Mouse (Mus musculus) telencephalon, adult 2 months (tissue): ENCODE measurements at regions not wholly inside any gene's neighbourhood (a gene's known extent, or its start where the extent isn't known, plus 50 kb on each side); places are given as distances from the start of the nearest gene placed in this dataset.
"Not testable (repeated sequence)": the region's sequence is repeated elsewhere in the genome, so short reads cannot be mapped to it uniquely, and the experiment has no call there.

Source experiments
- DNase-seq: peaks from one replicate; pipeline ENCODE4 v3.0.0-alpha.2; 2011; ENCODE audit warnings: low read depth, low spot score

DNA sequence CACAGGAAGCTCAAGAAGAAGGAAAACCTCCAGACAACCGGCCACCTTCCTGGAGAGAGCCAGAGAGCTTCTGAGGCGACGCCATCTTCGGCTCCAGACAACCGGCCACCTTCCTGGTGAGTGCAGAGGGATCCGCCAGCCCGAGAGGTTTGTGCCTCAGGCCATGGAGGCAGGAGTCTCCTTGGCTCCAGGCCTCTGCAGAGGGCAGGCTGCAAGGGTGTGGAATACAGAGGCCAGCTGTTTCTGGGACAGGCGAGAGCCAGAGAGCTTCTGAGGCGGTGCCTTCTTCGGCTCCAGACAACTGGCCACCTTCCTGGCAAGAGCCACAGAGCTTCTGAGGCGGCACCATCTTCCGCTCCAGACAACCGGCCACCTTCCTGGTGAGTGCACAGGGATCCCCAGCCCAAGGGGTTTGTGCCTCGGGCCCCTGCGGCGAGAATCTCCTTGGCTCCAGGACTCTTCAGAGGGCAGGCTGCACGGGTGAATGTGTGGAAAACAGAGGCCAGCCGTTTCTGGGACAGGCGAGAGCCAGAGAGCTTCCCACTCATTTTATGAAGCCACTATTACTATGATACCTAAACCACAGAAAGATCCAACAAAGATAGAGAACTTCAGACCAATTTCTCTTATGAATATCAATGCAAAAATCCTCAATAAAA lies 441.4 kb downstream of the Arl6ip6 start:
- DNase-seq: not testable (repeated sequence)

DNA sequence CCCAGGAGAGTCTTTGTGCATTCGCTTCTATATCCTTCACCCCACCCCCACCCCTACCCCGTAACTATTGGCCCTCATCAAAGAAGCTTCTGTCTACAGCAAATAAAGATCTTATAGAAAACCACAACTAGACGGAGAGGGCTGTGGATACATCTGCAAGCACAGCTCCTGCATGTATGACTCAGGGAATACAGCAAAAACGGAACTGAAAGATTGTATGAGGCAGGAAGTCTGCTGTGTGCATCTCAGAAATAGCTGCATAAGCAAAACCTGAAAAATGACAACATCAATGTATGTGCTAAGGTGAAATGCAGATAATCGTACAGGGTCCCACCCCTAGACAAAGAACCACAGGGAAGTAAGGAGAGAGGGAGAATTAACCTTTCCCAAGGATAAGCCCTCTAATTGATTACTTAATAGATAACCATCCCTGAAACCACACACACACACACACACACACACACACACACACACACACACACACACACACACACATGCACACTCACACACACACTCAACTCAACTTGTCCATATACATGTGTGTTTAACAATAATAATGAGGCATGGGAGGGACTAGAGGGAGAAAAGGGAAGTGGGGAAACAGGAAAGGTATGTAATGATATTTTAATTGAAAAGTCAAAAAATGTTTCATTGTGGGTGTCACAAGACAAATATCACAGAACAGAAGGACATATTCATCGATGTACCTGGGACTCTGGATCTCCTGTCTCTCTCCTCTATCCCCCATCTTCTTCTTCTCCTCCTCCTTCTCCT lies 416.6 kb downstream of the Rprm start:
- DNase-seq: no peak

DNA sequence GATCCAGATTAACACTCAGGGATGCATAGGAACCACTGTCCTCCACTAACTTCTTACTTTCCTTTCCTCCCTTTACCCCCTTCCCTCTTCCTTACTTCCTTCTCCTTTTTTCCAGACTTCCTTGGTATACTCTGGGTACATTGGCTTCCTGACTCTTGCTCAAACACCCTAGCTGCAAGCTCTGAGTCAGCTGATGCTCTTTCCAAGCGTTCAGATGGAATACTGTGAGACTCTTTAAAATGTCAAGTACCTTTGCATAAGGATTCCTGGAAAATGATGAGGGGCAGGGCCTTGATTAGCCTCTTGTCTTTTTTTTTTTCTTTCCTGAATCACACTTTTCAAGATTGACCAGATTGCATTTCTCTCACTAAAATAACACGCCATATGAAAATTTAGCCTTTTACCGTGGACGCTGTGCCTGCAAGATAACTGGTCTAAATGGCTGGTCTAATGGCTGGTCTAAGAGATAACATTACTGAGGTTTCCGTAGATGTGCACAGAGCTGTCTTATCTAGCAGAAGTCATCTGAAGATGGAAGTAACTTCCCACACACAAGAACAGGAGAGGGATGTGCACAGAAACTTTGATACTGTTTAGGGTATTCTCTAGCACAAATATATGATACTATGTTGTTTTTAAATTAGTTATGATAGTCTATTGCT lies 404.9 kb downstream of the Rprm start:
- DNase-seq: no peak

DNA sequence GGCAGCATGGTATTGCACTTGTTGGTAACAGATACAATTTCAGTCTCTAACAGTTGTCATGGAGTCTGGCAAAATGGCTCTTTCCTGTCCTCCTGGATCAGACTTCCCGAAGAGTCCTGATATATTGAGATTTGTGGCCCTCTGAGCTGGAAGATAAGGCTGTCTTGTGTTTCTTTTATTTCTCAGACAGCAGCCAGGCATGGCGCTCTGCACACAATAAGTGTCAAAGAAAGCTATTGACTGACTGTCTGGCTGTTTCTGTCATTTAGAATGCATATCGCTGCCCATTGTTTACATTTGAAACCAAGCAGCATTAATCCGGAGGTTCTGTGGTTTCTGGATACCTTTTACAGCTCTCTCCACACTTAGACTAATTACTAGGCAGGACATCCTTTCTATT lies 402.8 kb downstream of the Rprm start:
- no peak for DNase-seq

DNA sequence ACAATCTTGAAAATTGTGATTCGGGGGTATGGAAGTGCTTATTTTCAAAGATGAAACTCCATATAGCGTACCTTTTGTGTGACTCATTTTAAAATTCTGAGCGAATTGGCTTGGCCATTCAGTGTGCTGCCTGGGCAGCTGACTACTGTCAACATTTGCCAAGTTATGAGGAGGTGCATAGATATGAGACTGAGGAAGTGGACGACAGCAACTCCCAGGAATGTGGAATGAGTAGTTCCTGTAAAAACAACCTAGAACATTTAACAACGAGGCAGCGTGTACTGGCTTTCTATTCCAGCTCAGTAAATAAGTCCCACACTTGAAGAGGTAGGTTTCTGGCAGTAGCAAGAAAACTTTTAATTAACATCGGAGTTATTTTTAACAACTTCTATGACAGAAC lies 398.1 kb downstream of the Rprm start:
- no peak for DNase-seq

DNA sequence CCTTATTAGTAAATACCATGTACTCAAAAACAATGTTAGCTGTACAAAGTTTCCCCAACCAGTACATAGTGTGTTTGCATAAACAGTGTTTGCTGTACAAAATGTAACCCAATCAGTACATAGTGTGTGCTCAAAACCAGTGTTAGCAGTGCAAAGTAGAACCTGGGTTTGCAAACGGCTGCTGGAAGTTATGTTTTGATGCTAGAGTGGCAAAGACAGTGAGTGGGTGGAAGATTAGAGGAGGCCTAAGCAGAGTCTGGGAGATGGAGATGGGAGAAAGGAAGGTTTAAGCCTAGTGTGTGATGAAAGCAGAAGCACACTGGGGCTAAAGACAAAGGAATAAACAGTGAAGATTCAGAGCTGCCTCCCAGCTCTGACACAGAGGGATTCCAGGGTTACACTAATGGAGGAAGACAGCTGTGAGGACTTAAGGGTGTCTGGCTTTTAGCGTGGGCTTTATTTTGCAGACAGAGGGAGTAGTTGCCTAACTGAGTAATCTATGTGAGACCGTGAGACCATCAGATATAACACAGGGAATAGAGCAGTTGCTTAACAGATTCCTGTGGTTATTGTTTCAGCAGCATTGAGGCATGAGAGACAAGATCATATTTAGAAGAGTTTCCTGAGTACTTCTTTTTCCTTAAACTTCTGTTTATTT lies 396.0 kb downstream of the Rprm start:
- DNase-seq: no peak

DNA sequence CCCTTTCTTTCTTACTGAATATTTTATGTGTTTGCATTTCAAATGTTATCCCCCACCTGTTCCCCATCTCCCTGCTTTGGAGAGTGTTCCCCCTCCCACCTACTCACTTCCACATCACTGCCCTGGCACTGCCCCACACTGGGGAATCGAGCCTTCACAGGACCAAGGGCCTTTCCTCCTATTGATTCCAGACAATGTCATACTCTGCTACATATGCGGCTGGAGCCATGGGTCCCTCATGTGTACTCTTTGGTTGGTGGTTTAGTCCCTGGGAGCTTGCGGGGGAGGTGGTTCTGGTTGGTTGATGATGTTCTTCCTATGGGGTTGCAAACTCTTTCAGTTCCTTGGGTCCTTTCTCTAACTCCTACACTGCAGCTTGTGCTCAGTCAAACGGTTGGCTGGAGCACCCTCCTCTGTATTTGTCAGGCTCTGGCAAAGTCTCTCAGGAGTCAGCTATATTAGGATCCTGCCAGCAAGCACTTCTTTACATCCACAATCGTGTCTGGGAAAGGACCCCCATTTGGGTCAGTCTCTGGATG lies 393.7 kb downstream of the Rprm start:
- DNase-seq: no peak

DNA sequence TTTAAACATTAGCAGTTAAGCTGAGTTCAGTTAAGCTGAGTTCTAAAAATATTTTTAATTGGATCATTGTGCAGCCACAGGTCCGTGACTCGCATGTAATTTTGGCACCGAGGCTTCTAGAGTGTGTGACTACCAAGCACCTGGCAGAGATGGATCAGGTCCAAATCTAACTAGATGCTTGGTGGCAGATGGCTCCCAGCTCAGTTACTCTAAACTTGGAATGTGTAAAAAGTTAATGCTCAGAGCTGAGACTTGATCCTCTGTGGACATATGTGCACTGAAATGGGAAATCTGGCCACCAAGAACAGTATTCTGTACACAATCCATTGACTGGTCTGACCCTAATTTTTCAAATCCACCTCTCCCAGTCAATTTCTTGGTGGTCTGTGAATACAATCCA lies 374.1 kb downstream of the Rprm start:
- DNase-seq: peak; percentile 91

DNA sequence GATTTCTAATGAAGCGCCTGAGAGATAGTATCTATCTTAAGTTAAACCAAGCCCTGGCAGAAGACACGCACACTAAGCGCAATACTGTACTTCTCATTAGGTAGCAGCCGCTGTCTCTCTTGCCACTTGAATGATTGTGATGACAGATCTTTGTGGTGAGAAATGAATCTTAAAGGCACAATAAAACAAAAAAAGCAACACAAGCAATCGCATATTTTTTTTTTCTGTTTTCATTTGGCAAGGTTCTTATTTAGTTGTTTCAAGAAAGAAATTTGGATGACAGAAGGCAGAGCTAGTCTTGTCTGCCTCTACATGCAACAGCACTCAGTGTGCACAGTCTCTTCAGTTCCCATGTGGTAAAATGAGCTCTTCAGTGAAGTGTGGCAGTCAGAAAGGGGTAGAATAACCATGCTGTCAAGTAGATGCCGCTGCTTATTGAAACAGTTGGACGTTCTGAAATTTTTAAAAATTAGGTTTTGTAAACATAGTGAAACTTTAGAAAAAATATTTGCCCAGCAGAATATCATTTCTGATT lies 372.2 kb downstream of the Rprm start:
- DNase-seq: no peak

DNA sequence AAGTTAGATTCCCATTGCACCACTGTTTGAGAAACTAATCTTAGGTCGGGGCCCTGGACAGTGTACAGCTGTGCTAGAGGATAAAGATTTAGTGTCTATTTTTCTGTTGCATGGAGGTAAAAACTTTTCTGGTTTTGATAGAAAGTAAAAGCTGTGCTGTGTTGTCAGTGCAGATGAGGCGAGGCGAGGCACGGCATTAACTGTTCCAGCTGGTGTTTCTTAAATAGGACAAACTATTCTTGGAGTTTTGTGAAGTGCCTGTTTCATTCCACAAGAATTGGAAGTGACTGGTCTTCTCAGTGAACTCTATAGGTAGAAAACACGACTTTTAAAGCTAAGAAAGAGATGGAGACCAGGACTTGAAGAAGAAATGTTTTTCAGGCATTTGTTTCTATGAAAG lies 370.3 kb downstream of the Rprm start:
- no peak for DNase-seq

DNA sequence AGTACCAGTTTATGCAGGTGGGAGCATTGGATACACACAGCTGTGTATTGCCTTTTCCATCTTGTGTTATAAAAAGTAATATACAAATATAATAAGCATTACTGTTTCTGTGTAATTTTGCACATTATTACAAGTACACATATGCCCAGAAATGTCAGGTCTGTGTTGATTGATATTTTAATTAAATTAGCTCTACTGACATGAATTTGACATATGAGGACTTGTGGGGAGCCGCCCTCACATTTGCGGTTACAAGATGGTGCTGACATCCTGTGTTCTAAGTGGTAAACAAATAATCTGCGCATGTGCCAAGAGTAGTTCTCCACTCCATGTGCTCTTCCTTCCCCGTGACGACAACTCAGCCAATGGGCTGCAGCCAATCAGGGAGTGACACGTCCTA lies 362.1 kb downstream of the Rprm start:
- no peak for DNase-seq

DNA sequence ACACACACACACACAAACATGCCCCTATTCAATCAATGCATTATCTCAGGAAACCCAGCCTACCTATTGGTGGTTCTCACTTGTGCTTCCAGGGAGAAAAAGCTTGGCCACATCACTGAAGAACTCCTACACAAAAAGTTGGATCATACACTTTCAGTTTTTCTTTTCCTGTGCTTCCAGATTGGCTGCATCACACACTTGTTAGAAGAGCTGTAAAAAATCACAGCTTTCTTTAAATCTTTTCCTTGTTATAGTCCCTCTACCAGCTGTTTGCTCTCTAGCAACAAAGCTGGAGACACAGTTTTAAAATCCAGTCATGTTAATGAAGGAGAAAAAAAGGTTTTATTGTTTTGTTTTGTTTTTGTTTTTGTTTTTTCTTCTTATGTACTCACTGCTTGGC lies 356.7 kb downstream of the Rprm start:
- peak; percentile 82 for DNase-seq

DNA sequence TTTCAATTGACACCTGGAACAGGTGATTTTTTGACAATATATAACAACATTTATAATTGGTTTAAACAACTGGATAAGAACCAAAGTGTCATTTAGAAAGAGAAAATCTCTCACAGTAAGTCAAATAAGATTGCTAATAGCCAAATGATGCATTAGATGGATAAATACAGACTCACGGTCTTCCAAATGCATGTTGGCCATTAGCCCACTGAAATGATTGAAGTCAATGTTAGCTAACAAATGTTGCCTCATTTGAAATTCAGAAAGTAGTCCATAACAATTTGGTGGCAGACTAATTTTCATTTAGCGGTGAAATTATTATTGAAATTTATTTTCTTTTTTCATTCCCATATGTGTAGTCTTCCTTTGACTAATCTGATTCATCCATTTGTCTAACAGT lies 354.9 kb downstream of the Rprm start:
- DNase-seq: no peak

DNA sequence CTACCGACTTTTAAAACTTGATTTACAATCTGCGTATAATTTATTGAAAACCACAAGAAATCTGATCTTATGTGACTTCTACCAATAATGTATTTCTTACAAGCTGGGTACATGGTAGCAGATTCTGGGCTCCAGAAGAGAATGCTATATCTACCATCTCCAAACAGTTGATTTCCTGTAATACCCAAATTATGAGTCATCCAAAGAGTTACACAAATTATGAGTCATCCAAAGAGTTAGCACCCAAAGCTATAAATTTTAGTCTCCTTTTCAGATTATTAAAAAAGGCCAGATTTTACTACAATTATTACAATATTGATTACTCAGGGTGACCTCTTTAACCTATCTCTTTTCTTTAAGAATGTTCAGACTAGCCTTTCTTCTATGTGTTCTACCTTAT lies 321.9 kb downstream of the Rprm start:
- DNase-seq: no peak

DNA sequence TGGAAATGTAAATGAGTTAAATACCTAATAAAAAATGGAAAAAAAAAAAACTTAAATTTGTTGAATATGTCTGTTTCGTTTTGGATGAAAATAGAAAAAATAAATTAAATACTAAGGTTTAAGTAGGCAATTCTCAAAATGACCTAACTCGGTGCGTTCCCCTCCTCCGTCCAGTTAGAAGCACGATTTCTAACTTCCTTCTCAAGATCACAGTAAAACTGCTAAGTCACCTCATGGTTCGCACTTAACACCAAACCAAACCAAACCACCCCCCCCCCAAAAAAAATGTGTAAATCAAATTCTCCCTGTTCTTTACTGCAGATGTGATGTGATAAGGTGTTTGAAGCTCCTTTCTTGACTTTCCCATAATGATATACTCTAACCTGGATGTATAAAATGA lies 303.3 kb downstream of the Rprm start:
- DNase-seq: not testable (repeated sequence)

DNA sequence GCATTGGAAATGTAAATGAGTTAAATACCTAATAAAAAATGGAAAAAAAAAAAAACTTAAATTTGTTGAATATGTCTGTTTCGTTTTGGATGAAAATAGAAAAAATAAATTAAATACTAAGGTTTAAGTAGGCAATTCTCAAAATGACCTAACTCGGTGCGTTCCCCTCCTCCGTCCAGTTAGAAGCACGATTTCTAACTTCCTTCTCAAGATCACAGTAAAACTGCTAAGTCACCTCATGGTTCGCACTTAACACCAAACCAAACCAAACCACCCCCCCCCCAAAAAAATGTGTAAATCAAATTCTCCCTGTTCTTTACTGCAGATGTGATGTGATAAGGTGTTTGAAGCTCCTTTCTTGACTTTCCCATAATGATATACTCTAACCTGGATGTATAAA lies 296.8 kb downstream of the Rprm start:
- DNase-seq: not testable (repeated sequence)

DNA sequence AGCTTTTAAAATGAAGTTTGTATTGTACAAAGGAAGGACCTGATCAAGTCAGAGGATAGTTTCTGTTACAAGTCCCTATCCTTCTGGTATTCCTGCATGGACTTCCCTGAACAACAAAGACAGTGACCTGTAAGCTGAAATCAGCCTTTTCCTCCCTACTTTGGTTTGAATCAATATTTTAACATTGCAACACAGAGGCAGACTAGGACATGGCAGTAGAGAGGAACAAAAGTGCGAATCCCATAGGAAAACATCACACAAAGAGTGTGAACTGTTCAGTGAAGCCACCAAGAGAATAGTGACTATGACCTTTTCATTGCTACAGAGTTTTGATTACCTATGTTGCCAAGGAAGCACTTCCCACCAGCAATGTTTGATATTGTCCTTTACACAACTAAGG lies 288.7 kb downstream of the Rprm start:
- DNase-seq: no peak

DNA sequence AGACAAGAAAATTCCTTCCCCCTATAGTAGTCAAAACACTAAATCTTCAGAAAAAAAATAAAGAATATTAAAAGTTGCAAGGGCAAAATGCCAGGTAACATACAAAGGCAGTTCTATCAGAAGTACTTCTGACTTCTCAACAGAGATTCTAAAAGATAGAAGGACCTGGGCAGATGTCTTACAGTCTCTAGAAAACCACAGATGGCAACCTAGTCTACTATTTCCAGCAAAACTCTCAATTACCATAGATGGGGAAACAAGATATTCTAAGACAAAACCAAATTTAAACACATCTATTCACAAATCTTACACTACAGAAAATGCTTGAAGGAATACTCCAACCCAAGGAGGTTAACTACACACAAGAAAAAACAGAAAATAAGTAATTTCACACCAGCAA lies 281.7 kb downstream of the Rprm start:
- peak; percentile 24 for DNase-seq

DNA sequence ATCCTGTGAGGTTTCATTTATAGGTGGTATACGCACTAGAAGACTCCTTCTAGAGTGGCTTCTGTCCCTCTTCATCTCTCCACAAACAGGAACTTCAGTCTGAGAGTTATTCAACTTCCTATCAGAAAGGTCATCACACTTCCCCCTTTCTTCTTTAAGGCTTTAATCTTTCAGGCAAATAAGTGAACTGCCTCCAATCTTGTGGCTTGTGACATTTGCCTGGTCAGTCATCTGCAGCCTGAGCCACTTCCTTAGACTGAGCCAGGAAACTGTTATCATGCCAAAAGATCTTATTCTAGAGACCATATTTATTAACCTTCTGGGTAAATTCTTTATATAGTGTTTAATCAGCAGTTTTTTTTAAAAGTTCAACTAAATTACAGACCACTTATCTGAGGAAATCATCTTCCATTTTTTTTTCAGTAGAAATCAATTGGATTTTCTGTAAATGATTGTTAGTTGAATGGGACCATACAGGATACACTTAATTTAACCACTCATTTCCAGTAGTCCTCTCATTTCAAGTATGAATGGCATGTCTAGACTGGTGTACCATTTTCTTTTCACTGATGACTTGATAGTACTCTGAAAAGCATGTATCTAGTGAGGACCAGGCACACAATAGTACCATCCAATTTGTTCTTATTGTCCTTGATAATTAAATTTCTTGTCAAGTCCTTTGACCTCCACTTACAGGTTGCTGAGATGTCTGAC lies 234.4 kb downstream of the Rprm start:
- DNase-seq: no peak
